Mouse (Mus musculus) limb, embryonic 11.5 days (tissue): Measurements from ENCODE around the gene Sds. TPM values are rescaled to one million over a fixed set of nuclear protein-coding genes. Genes with fewer than 3 reads are reported as not detected.

Experiments used
- ATAC-seq: fragments of 200-750 bp; cut with Nextera tagmentation; 2 replicates; pipeline ENCODE4 v1.8.0; 2017; ENCODE audit warnings: low read depth; ENCODE audit not compliant: insufficient number of reproducible peaks, low FRiP score, low TSS enrichment
- DNase-seq: peaks from one replicate; pipeline ENCODE4 v3.0.0-alpha.2; 2015; ENCODE audit warnings: low spot score
- H3K27ac ChIP-seq: fragments of 300-500 bp; sonication (generic); replicated peaks from 2 replicates; pipeline ENCODE4 v1.5.1; 2014; ENCODE audit warnings: low read depth, mild to moderate bottlenecking, low read length
- H3K27me3 ChIP-seq: fragments of 300-500 bp; sonication (generic); 2 replicates; pipeline ENCODE4 v1.6.1; 2014; ENCODE audit warnings: mild to moderate bottlenecking, low read length, mixed read lengths; ENCODE audit not compliant: control insufficient read depth, insufficient read depth
- H3K36me3 ChIP-seq: fragments of 300-500 bp; sonication (generic); 2 replicates; pipeline ENCODE4 v1.6.1; 2014; ENCODE audit warnings: mild to moderate bottlenecking, low read length, moderate library complexity, mixed read lengths; ENCODE audit not compliant: control insufficient read depth, insufficient read depth
- H3K4me1 ChIP-seq: fragments of 300-500 bp; sonication (generic); 2 replicates; pipeline ENCODE4 v1.6.1; 2014; ENCODE audit warnings: low read length, mixed read lengths; ENCODE audit not compliant: control insufficient read depth, insufficient read depth
- H3K4me2 ChIP-seq: fragments of 300-500 bp; sonication (generic); 2 replicates; pipeline ENCODE4 v1.6.1; 2014; ENCODE audit warnings: low read depth, mild to moderate bottlenecking, moderate library complexity; ENCODE audit not compliant: severe bottlenecking
- H3K4me3 ChIP-seq: fragments of 300-500 bp; sonication (generic); 2 replicates; pipeline ENCODE4 v1.5.1; 2014; ENCODE audit warnings: low read depth, low read length
- H3K9ac ChIP-seq: fragments of 300-500 bp; sonication (generic); 2 replicates; pipeline ENCODE4 v1.6.1; 2014; ENCODE audit warnings: mild to moderate bottlenecking, low read length
- H3K9me3 ChIP-seq: fragments of 300-500 bp; sonication (generic); 2 replicates; pipeline ENCODE4 v1.6.1; 2016; ENCODE audit warnings: low read length; ENCODE audit not compliant: control insufficient read depth
- WGBS: fragments of 180-500 bp; shearing (Covaris S2); extraction: QIAGEN DNeasy Blood & Tissue Kit; methylation state at CpG from one replicate; pipeline ENCODE4 v1.1.7; 2014; 5-methylcytosine and 5-hydroxymethylcytosine counted together
- polyA plus RNA-seq: library from polyadenylated mRNA; unstranded; fragments of >200 nt; fragmentation: Nextera tagmentation; extraction: Ambion mirVana; gene quantifications from 2 replicates; pipeline ENCODE4 v1.2.1, GENCODE M21; 2014

The Sds gene
- polyA plus RNA-seq, 1 experiment from 2014 or later, result not detected

DNA sequence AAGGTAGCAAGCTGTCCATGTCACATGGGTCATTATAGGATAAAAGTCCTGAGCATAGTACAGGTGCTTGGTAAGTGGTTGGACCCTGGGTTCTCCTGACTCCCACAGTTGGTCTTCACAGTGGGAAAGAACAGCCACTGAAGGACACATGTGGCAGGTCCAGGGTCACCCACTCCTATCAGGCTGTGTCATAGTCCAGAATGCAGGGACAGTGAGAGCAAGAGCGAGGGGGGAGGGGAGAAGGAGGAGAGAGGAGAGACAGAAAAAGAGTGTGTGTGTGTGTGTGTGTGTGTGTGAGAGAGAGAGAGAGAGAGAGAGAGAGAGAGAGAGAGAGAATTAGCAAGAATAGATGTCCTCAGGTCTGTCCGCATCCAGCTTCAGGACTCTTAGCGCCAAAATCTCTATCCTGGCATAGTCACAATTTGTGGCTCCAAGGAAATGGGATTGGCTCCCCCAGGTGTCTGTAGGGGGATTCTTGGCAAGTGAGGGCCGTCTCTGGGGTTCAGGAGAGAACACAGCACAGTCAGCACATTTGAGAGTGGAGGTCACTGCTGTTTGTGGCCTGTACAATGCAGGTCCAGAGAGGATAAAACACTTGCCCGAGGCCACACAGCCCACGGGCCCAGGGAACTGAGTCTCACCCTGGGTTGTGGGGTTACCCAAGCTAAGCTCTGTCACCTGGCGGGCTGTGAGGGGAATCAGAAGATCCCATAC is 19.3 kb upstream of the Sds start:
- no peak for ATAC-seq
- no peak overlapping the region for H3K27ac ChIP-seq
- peaks cover 10% of the 10 kb centered on the region; the same call in 1 of the 2 replicates for H3K27me3 ChIP-seq

DNA sequence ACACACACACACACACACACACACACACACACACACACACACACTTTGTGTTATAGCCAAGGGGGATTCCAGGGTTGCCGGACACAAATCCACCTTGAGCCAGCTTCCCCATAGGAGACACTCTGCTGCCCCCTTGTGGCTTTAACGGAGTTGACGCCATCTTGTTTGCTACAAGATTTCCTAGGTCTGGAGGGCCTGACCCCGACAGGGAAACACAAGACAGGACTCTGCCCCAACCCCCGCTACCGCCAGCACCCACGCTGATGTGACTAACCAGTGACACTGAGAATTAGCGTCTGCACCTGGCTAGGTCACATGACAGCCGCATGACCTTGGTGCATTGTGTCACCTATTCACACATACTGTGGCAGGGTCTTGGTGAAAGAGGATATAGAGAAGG is 18.7 kb upstream of the Sds start:
- ATAC-seq (no peak; the same call in 1 of the 2 replicates), DNase-seq (peak; percentile 88)
- Histone ChIP-seq H3K27me3 (peaks cover 10% of the 10 kb centered on the region; the same call in 1 of the 2 replicates), H3K9me3 (no peaks in the 10 kb centered on the region), H3K4me2 (no peak overlapping the region), H3K4me1 (0 out of 2 replicates have a peak, but pooled peaks cover 2% of the 10 kb centered on the region), H3K9ac (no peak overlapping the region), H3K36me3 (no peaks in the 10 kb centered on the region), H3K4me3 (no peak overlapping the region), H3K27ac (no peak overlapping the region)
- 7% methylated on average over 9 of the region's 9 CpGs for WGBS

More for the DNA sequence above, 19.3 kb upstream of the Sds start:
- H3K4me2 ChIP-seq, result no peak overlapping the region
- H3K36me3 ChIP-seq, result no peaks in the 10 kb centered on the region
- 54% methylated on average over 7 of the region's 7 CpGs for WGBS
- DNase-seq, result no peak
- H3K4me1 ChIP-seq, result 0 out of 2 replicates have a peak, but pooled peaks cover 2% of the 10 kb centered on the region
- H3K9me3 ChIP-seq, result no peaks in the 10 kb centered on the region
- H3K9ac ChIP-seq, result no peak overlapping the region
- H3K4me3 ChIP-seq, result no peak overlapping the region

- Histone ChIP-seq H3K4me3 (no peak overlapping the region), H3K36me3 (no peaks in the 10 kb centered on the region), H3K27ac (no peak overlapping the region), H3K4me2 (no peak overlapping the region), H3K27me3 (peaks cover 7% of the 10 kb centered on the region; the same call in 1 of the 2 replicates), H3K9me3 (no peaks in the 10 kb centered on the region), H3K4me1 (0 out of 2 replicates have a peak, but pooled peaks cover 2% of the 10 kb centered on the region), H3K9ac (no peak overlapping the region)
- DNase-seq (no peak), ATAC-seq (no peak)
- WGBS, result 71% methylated on average over 10 of the region's 10 CpGs
Observed at GRCm38 (mm10) chr5:120459133-120459532, 17.2 kb upstream of the Sds start.

DNA sequence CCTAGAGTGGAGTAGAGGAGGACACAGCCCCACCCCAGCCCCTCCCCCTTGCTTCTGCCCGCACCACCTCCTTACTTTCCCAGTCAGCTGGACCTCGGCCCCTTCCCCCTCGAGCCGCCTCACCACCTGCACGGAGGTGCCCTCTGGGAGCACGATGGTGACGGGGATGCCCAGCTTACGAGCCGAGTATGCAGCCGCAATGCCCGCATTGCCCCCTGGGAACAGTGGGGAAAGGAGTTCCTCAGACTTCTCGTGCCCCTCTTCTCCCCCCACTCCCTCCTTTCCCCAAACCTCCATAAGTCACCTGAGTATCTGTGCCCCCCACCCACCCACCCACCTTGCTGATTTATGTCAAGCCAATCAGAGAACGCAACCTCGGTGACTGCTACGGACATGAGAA is 14.4 kb upstream of the Sds start:
- 74% methylated on average over 14 of the region's 15 CpGs for WGBS
- H3K27ac ChIP-seq, result no peak overlapping the region
- no peak overlapping the region for H3K4me3 ChIP-seq
- ATAC-seq, result no peak
- H3K9me3 ChIP-seq, result no peaks in the 10 kb centered on the region
- H3K4me1 ChIP-seq, result no peaks in the 10 kb centered on the region
- no peaks in the 10 kb centered on the region for H3K36me3 ChIP-seq
- H3K4me2 ChIP-seq, result no peak overlapping the region
- no peak for DNase-seq
- peaks cover 2% of the 10 kb centered on the region; the same call in 1 of the 2 replicates for H3K27me3 ChIP-seq
- no peak overlapping the region for H3K9ac ChIP-seq

- WGBS, result 77% methylated on average over 4 of the region's 4 CpGs
- no peaks in the 10 kb centered on the region for H3K4me1 ChIP-seq
- H3K27ac ChIP-seq, result no peak overlapping the region
- H3K4me3 ChIP-seq, result no peak overlapping the region
- peaks cover 2% of the 10 kb centered on the region; the same call in 1 of the 2 replicates for H3K27me3 ChIP-seq
- H3K36me3 ChIP-seq, result no peaks in the 10 kb centered on the region
- DNase-seq (peak; percentile 60), ATAC-seq (no peak)
- no peak overlapping the region for H3K4me2 ChIP-seq
- no peaks in the 10 kb centered on the region for H3K9me3 ChIP-seq
- H3K9ac ChIP-seq, result no peak overlapping the region
Observed at GRCm38 (mm10) chr5:120464321-120464720, 12.0 kb upstream of the Sds start.

DNA sequence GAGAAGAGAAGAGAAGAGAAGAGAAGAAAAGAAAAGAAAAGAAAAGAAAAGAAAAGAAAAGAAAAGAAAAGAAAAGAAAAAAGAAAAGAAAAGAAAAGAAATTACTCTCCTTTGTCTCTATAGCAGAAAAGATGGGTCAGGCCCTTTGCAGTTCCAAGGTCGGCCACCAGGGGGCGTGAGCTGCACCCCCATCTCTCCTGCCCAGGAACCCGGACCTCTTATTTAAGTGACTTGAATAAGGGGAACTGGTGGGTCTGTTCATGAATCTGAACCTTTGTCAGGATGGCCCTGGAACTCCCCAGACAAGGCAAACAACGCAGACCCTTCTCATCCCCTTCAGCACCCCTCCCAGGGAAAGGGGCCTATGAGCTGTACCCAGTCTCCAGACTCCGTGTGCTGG is 11.3 kb upstream of the Sds start:
- Histone ChIP-seq H3K9ac (no peak overlapping the region), H3K4me3 (no peak overlapping the region), H3K27me3 (peaks cover 2% of the 10 kb centered on the region; the same call in 1 of the 2 replicates), H3K4me1 (no peaks in the 10 kb centered on the region), H3K9me3 (no peaks in the 10 kb centered on the region), H3K36me3 (no peaks in the 10 kb centered on the region), H3K27ac (no peak overlapping the region), H3K4me2 (no peak overlapping the region)
- ATAC-seq, result no peak
- 40% methylated on average over 5 of the region's 5 CpGs for WGBS
- no peak for DNase-seq

- H3K4me2 ChIP-seq, result no peak overlapping the region
- H3K9ac ChIP-seq, result no peak overlapping the region
- no peak for ATAC-seq
- H3K36me3 ChIP-seq, result no peaks in the 10 kb centered on the region
- DNase-seq, result no peak
- no peak overlapping the region for H3K4me3 ChIP-seq
- no peaks in the 10 kb centered on the region for H3K9me3 ChIP-seq
- no peaks in the 10 kb centered on the region for H3K4me1 ChIP-seq
- WGBS, result 92% methylated on average over 6 of the region's 6 CpGs
- H3K27ac ChIP-seq, result no peak overlapping the region
- peaks cover 2% of the 10 kb centered on the region; the same call in 1 of the 2 replicates for H3K27me3 ChIP-seq
Observed at GRCm38 (mm10) chr5:120465860-120466259, 10.5 kb upstream of the Sds start.

- H3K36me3 ChIP-seq, result no peaks in the 10 kb centered on the region
- no peak for DNase-seq
- H3K4me3 ChIP-seq, result no peak overlapping the region
- no peak overlapping the region for H3K27ac ChIP-seq
- no peak for ATAC-seq
- no peaks in the 10 kb centered on the region for H3K9me3 ChIP-seq
- 6% methylated on average over 4 of the region's 4 CpGs for WGBS
- H3K9ac ChIP-seq, result no peak overlapping the region
- H3K27me3 ChIP-seq, result no peaks in the 10 kb centered on the region
- peak overlapping the region; percentile 0; the same call in 1 of the 2 replicates for H3K4me2 ChIP-seq
- 0 out of 2 replicates have a peak, but pooled peaks cover 2% of the 10 kb centered on the region for H3K4me1 ChIP-seq
Observed at GRCm38 (mm10) chr5:120467026-120467425, 9.3 kb upstream of the Sds start.
